Mouse (Mus musculus) central nervous system, embryonic 11.5 days (tissue): ENCODE results near the gene Ptprk. TPM values are rescaled to one million over a fixed set of nuclear protein-coding genes. Genes with fewer than 3 reads are reported as not detected.

Experiments used
- polyA plus RNA-seq: library from polyadenylated mRNA; depleted of rRNA; stranded (reverse); fragments of >200 nt; gene quantifications from 2 replicates; pipeline ENCODE4 v1.2.3, GENCODE M21; 2012; rRNA removed

Ptprk gene
- polyA plus RNA-seq = 13.9 and 26.9 TPM in 2 replicates

GRCm38 (mm10) chr10:28074653-28075451 lies at the start of gene Ptprk:
Ptprk (plus strand) TSS chr10:28074820.

